Mouse (Mus musculus): ENCODE results near the gene Osbpl9. TPM values are rescaled to one million over a fixed set of nuclear protein-coding genes. Genes with fewer than 3 reads are reported as not detected.

The Osbpl9 gene
- total RNA-seq, 1 experiment from 2014 or later: 61.4 TPM

DNA sequence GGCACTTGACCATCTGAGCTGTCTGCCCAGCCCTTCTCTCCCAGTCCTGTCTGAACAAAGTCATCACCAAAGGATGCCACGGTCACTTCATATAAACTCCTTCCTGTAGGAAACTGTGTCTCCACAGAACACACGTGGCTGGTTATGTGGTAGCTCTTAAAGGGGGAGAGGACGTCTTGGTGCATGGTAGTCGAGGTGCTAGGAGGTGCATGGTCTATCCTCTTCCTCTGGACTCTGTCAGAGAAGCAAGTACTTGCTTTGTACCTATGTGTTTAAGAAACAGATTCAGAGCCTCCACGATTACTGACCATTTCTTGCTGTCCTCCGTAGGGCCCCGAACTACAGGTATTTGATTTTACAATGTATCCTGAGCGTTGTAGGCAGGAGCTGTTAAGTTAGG lies 144.4 kb downstream of the Osbpl9 start:
- no peak for ATAC-seq (replicated peaks; ENCODE audit: low read depth, poor library complexity, severe bottlenecking)

GRCm38 (mm10) chr4:109056351-109056750 lies 145.7 kb downstream of the Osbpl9 start:
- ATAC-seq (replicated peaks; ENCODE audit: low read depth, poor library complexity, severe bottlenecking): no peak

GRCm38 (mm10) chr4:109054003-109054402 lies 148.1 kb downstream of the Osbpl9 start:
- ATAC-seq (replicated peaks; ENCODE audit: low read depth, poor library complexity, severe bottlenecking): no peak

- ATAC-seq (replicated peaks; ENCODE audit: low read depth, poor library complexity, severe bottlenecking): no peak
Observed at GRCm38 (mm10) chr4:109052282-109052681, 149.8 kb downstream of the Osbpl9 start.

DNA sequence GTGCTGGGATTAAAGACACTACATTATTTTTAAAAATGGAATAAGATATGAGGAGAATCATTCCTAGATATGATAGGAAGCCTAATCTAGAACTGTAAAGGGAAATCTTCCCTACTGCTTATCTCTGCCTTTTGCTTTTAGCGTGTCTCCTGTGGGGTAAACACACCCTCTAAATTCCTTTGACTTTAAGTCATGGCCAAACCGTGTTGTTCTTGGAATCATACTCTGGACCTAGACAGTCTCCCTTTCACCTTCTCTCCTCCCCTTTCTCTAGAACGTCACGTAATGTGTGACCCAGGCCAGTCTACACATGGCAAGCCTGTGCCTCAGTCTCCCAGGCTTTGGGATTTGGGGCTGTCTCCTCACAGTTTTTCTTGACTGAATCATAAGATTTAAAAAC lies 153.8 kb downstream of the Osbpl9 start:
- no peak for ATAC-seq (replicated peaks; ENCODE audit: low read depth, poor library complexity, severe bottlenecking)

DNA sequence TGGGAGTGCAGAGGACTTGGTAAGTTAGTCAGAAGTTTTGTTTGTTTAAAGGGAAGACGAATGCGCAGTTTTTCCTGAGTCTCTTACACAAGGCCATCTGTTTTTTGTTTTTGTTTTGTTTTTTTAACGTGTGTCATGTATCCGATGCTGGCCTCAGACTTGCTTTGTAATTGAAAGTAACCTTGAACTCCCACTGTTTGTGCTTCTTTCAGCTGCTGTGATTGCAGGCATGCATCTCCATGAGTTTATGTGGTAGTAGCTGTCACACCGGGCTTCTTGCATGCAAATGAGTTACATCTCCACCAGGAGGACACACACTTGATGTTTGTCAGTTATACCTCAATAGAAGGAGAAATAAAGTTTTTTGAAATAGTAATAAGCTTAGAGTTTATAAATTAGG lies 158.3 kb downstream of the Osbpl9 start:
- ATAC-seq (replicated peaks; ENCODE audit: low read depth, poor library complexity, severe bottlenecking): no peak

DNA sequence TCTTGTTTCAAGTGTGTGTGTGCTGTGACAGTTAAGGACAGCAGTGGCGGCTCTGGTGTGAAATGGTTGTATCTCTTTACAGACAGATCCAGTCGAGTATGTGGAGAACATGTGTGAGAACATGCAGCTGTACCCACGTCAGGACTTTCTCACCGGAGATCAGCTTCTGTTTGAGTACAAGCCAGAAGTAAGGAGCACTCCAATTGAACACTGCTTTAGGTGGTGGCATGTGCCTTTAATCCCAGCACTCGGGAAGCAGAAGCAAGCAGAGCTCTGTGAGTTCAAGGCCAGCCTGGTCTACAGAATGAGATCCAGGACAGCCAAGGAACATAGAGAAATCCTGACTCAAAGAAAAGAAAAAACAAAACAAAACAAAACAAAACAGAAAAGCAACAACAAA lies 158.8 kb downstream of the Osbpl9 start:
- no peak for ATAC-seq (replicated peaks; ENCODE audit: low read depth, poor library complexity, severe bottlenecking)

DNA sequence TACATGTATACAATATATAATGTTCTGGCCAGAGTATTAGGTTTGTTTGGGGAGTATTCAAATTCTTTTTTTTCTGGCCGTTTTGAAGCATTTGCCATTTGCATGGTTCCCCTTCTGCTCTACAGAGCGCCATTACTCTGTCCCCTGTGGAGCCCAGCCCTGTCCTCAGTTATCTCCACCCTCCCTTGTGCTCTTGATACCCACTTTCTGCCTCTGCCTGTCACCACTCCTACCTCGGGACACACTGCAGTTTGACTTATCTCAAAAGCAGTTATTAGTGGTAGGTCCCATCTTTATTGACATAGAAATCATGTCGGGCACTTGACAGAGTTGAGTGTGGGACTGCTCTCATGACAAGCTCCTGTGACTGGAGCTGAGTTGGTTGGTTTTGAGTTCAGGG lies 159.3 kb downstream of the Osbpl9 start:
- no peak for ATAC-seq (replicated peaks; ENCODE audit: low read depth, poor library complexity, severe bottlenecking)

DNA sequence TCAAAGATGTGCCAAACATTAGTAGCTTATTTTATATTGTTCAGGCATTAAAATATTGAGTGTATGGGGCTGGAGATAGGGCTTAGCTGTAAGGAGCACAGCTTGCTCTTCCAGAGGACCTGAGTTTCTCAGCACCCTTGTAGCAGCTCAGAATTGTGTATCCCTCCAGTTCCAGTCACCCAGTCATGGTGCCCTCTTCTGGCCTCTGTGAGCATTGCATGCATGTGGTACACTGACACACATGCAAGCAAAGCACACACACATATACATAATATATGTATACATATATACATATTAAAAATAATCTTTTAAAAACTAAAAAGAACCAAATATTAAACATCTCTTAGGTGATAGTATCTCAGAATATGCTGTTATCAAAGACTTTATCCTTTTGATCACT lies 165.7 kb downstream of the Osbpl9 start:
- peak; percentile 90 for ATAC-seq (replicated peaks; ENCODE audit: low read depth, poor library complexity, severe bottlenecking)

- ATAC-seq (replicated peaks; ENCODE audit: low read depth, poor library complexity, severe bottlenecking): no peak
Observed at GRCm38 (mm10) chr4:109030266-109030665, 171.8 kb downstream of the Osbpl9 start.

- no peak for ATAC-seq (replicated peaks; ENCODE audit: low read depth, poor library complexity, severe bottlenecking)
Observed at GRCm38 (mm10) chr4:109029857-109030256, 172.2 kb downstream of the Osbpl9 start.

DNA sequence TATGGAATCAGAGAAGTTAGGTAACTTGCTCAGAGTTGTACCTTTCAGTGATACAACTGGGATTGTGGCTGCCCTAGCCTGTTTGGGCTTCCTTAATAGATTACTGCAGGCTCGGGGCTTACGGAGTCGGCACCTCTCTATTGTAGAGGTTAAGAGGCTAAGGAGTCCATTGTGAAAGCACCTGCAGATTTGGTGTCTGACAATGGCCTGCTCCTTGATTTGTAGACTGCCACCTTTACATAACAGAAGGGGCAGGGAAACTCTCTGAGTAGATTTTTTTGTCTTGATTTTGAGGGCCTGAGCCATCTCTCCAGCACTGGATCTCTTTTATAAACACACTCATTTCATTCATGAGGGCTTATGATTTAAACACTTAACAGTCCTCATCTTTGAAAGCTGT lies 175.5 kb downstream of the Osbpl9 start:
- no peak for ATAC-seq (replicated peaks; ENCODE audit: low read depth, poor library complexity, severe bottlenecking)

- ATAC-seq (replicated peaks; ENCODE audit: low read depth, poor library complexity, severe bottlenecking): no peak
Observed at GRCm38 (mm10) chr4:109025061-109025460, 177.0 kb downstream of the Osbpl9 start.

- ATAC-seq (replicated peaks; ENCODE audit: low read depth, poor library complexity, severe bottlenecking): no peak
Observed at GRCm38 (mm10) chr4:109021976-109022375, 180.1 kb downstream of the Osbpl9 start.

DNA sequence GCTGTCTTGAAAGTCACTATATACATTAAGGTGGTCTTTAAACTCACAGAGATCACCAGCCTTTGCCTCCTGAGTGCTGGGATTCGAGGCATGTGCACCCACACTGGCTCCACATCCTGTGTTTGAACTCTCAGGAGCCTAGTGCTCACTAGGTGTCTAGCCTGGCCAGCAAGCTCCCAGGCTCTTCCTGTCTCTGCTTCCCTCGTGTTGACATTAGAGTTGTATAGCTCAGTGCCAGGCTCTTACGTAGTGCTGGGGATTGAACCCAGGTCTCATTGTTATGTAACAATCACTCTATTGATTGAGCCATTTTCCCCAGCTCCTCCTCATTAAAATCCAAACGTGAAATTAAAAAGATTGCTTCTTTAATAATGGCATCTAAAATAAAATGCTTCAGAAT lies 182.8 kb downstream of the Osbpl9 start:
- no peak for ATAC-seq (replicated peaks; ENCODE audit: low read depth, poor library complexity, severe bottlenecking)

GRCm38 (mm10) chr4:109017441-109017840 lies 184.6 kb downstream of the Osbpl9 start:
- ATAC-seq (replicated peaks; ENCODE audit: low read depth, poor library complexity, severe bottlenecking): no peak

GRCm38 (mm10) chr4:109014091-109014490 lies 188.0 kb downstream of the Osbpl9 start:
- no peak for ATAC-seq (replicated peaks; ENCODE audit: low read depth, poor library complexity, severe bottlenecking)

Other genes starting within 250 kb of the Osbpl9 start
- 80.3 and 138 TPM in 2 replicates for gene Nrd1, start 201.6 kb downstream of the Osbpl9 start, total RNA-seq (2017)
- gene Calr4, start 32.2 kb upstream of the Osbpl9 start, total RNA-seq (2017): not detected in 2 replicates
- gene Eps15, start 78.0 kb upstream of the Osbpl9 start, total RNA-seq (2017): 46.7 and 63.1 TPM in 2 replicates
- 0.46 and 2.8 TPM in 2 replicates for gene Ttc39a, start 204.4 kb upstream of the Osbpl9 start, total RNA-seq (2017)